Mouse (Mus musculus) ES-E14 (cell line): Measurements from ENCODE around the gene Med9.

ENCODE experiments used
- CHD2 ChIP-seq: IDR thresholded peaks from 2 replicates; pipeline ENCODE4 v1.6.1; 2014; ENCODE audit warnings: mild to moderate bottlenecking, low read depth, low read length, inconsistent platforms
- MAFK ChIP-seq: IDR thresholded peaks from 2 replicates; pipeline ENCODE4 v1.6.1; 2014; ENCODE audit warnings: mild to moderate bottlenecking, low read depth, low read length, inconsistent platforms; ENCODE audit not compliant: insufficient read depth
- ZC3H11A ChIP-seq: IDR thresholded peaks from 2 replicates; pipeline ENCODE4 v1.6.1; 2012; ENCODE audit warnings: low read depth, mild to moderate bottlenecking, inconsistent platforms, low read length, borderline replicate concordance

DNA sequence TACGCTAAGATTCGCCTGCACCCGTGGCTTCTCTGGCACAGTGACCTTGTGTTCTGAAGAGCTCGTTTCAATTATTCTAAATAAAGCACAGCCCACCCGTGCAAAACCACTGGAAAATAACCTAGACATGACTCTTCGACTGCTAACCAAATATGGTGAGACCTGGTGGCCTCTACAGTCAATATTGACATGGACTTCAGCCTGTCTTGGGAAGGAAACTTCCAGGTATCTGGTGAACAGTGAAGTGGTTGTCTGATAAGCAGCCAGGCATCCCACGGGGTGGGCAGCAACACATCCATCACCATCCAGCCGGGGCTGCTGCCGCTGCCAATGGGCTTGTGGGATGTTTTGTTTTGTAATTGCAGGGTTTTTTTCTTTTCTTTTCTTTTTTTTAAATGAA is 46.3 kb downstream of the Med9 start:
- TF ChIP-seq CHD2 (no peak), ZC3H11A (no peak), MAFK (no peak)
